Mouse (Mus musculus): ENCODE results near the gene Cblb.

Cblb gene

GRCm38 (mm10) chr16:52194866-52195265 is 163.8 kb downstream of the Cblb start:
- no peak for DNase-seq (ENCODE audit: low spot score in 2 of 2)

GRCm38 (mm10) chr16:52200107-52200506 is 169.1 kb downstream of the Cblb start:
- DNase-seq (ENCODE audit: low spot score in 2 of 2): no peak

- DNase-seq (ENCODE audit: low spot score in 2 of 2): no peak
Observed at GRCm38 (mm10) chr16:52210844-52211606, 180.0 kb downstream of the Cblb start.

GRCm38 (mm10) chr16:52219069-52219468 is 188.0 kb downstream of the Cblb start:
- DNase-seq (ENCODE audit: low spot score in 2 of 2): no peak

- DNase-seq (ENCODE audit: low spot score in 2 of 2): no peak
Observed at GRCm38 (mm10) chr16:52222896-52223295, 191.9 kb downstream of the Cblb start.

- no peak for DNase-seq (ENCODE audit: low spot score in 2 of 2)
Observed at GRCm38 (mm10) chr16:52229446-52229845, 198.4 kb downstream of the Cblb start.

GRCm38 (mm10) chr16:52229930-52230329 is 198.9 kb downstream of the Cblb start:
- no peak for DNase-seq (ENCODE audit: low spot score in 2 of 2)

- DNase-seq (ENCODE audit: low spot score in 2 of 2): no peak
Observed at GRCm38 (mm10) chr16:52242144-52242543, 211.1 kb downstream of the Cblb start.

GRCm38 (mm10) chr16:52243421-52243973 is 212.5 kb downstream of the Cblb start:
- no peak for DNase-seq (ENCODE audit: low spot score in 2 of 2)

GRCm38 (mm10) chr16:52250196-52250595 is 219.2 kb downstream of the Cblb start:
- no peak for DNase-seq (ENCODE audit: low spot score in 2 of 2)

GRCm38 (mm10) chr16:52250935-52251334 is 219.9 kb downstream of the Cblb start:
- no peak for DNase-seq (ENCODE audit: low spot score in 2 of 2)
